Mouse (Mus musculus): Measurements from ENCODE around the gene Klrd1. TPM values are rescaled to one million over a fixed set of nuclear protein-coding genes. Genes with fewer than 3 reads are reported as not detected.

Klrd1 gene
- 2.1 and 2.7 TPM in 2 replicates for polyA plus RNA-seq (2015; fragmentation: Nextera tagmentation; extraction: Ambion mirVana)

- WGBS (ENCODE audit: insufficient replicate concordance) = 24% methylated on average over 3 of the region's 3 CpGs
- no peak within 1 kb of the TSS for H3K4me2 ChIP-seq (ENCODE audit: low read depth, low read length)
- no peak within 1 kb of the TSS for H3K4me3 ChIP-seq (ENCODE audit: low read depth, low read length)
- H3K36me3 ChIP-seq (replicated peaks; ENCODE audit: insufficient read depth, low read length) = no peaks in the 10 kb centered on the region
- TF ChIP-seq EP300 (IDR thresholded peaks at IDR 0.05; ENCODE audit: low read depth) = no peak
- no peaks in the 10 kb centered on the region for H3K4me1 ChIP-seq (ENCODE audit: insufficient read depth)
- DNase-seq (no peak), ATAC-seq (no peak)
- no peak within 1 kb of the TSS for H3K27ac ChIP-seq (ENCODE audit: low read depth)
- H3K9ac ChIP-seq (replicated peaks) = no peak within 1 kb of the TSS
- no peaks in the 10 kb centered on the region for H3K9me3 ChIP-seq (ENCODE audit: low read length)
- H3K27me3 ChIP-seq (ENCODE audit: insufficient read depth, low read length) = no peaks in the 10 kb centered on the region
These were observed at the start of gene Klrd1 for GRCm38 (mm10) chr6:129591508-129591907. TSS of gene Klrd1 (plus strand) at chr6:129591782.

GRCm38 (mm10) chr6:129541931-129542330, 49.7 kb upstream of the Klrd1 start:
- no peak for TF ChIP-seq CTCF (IDR thresholded peaks at IDR 0.05; ENCODE audit: low read depth)
- TF ChIP-seq EP300 (IDR thresholded peaks at IDR 0.05; ENCODE audit: low read depth) = no peak
- no peak for ATAC-seq
- 85% methylated on average over 9 of the region's 9 CpGs for WGBS (ENCODE audit: insufficient replicate concordance)
- peaks cover 48% of the 10 kb centered on the region for H3K36me3 ChIP-seq (replicated peaks; ENCODE audit: insufficient read depth, low read length)
- H3K9me3 ChIP-seq (ENCODE audit: low read length) = no peaks in the 10 kb centered on the region
- H3K27me3 ChIP-seq (ENCODE audit: insufficient read depth, low read length) = no peaks in the 10 kb centered on the region
- no peak for DNase-seq
- H3K4me1 ChIP-seq (ENCODE audit: insufficient read depth) = peaks cover 2% of the 10 kb centered on the region
- no peak overlapping the region for H3K9ac ChIP-seq (replicated peaks)
- H3K27ac ChIP-seq (ENCODE audit: low read depth) = no peak overlapping the region
- H3K4me3 ChIP-seq (ENCODE audit: low read depth, low read length) = no peak overlapping the region
- no peak overlapping the region for H3K4me2 ChIP-seq (ENCODE audit: low read depth, low read length)

- H3K36me3 ChIP-seq (replicated peaks; ENCODE audit: insufficient read depth, low read length) = peaks cover 44% of the 10 kb centered on the region
- 81% methylated on average over 3 of the region's 3 CpGs for WGBS (ENCODE audit: insufficient replicate concordance)
- DNase-seq = no peak
- no peaks in the 10 kb centered on the region; the same call in 1 of the 2 replicates for H3K4me1 ChIP-seq (ENCODE audit: insufficient read depth)
- no peak overlapping the region for H3K4me3 ChIP-seq (ENCODE audit: low read depth, low read length)
- no peak overlapping the region for H3K27ac ChIP-seq (ENCODE audit: low read depth)
- ATAC-seq = no peak
- no peaks in the 10 kb centered on the region for H3K9me3 ChIP-seq (ENCODE audit: low read length)
- TF ChIP-seq CTCF (IDR thresholded peaks at IDR 0.05; ENCODE audit: low read depth) (no peak), EP300 (IDR thresholded peaks at IDR 0.05; ENCODE audit: low read depth) (no peak)
- H3K9ac ChIP-seq (replicated peaks) = no peak overlapping the region
- no peaks in the 10 kb centered on the region for H3K27me3 ChIP-seq (ENCODE audit: insufficient read depth, low read length)
- no peak overlapping the region for H3K4me2 ChIP-seq (ENCODE audit: low read depth, low read length)
These were observed 49.0 kb upstream of the Klrd1 start for GRCm38 (mm10) chr6:129542540-129542939.

GRCm38 (mm10) chr6:129543709-129544606, 47.6 kb upstream of the Klrd1 start:
- no peak overlapping the region for H3K9ac ChIP-seq (replicated peaks)
- H3K36me3 ChIP-seq (replicated peaks; ENCODE audit: insufficient read depth, low read length) = peaks cover 31% of the 10 kb centered on the region
- no peaks in the 10 kb centered on the region for H3K9me3 ChIP-seq (ENCODE audit: low read length)
- ATAC-seq (peak; percentile 68), DNase-seq (peak; percentile 71)
- H3K4me1 ChIP-seq (ENCODE audit: insufficient read depth) = no peaks in the 10 kb centered on the region
- 72% methylated on average over 6 of the region's 6 CpGs for WGBS (ENCODE audit: insufficient replicate concordance)
- TF ChIP-seq CTCF (IDR thresholded peaks at IDR 0.05; ENCODE audit: low read depth) = peak; percentile 92
- TF ChIP-seq EP300 (IDR thresholded peaks at IDR 0.05; ENCODE audit: low read depth) = no peak
- H3K27me3 ChIP-seq (ENCODE audit: insufficient read depth, low read length) = no peaks in the 10 kb centered on the region
- no peak overlapping the region for H3K27ac ChIP-seq (ENCODE audit: low read depth)
- H3K4me2 ChIP-seq (ENCODE audit: low read depth, low read length) = no peak overlapping the region
- no peak overlapping the region for H3K4me3 ChIP-seq (ENCODE audit: low read depth, low read length)

- WGBS (ENCODE audit: insufficient replicate concordance) = 80% methylated on average over 2 of the region's 2 CpGs
- H3K27me3 ChIP-seq (ENCODE audit: insufficient read depth, low read length) = no peaks in the 10 kb centered on the region
- TF ChIP-seq EP300 (IDR thresholded peaks at IDR 0.05; ENCODE audit: low read depth) (no peak), CTCF (IDR thresholded peaks at IDR 0.05; ENCODE audit: low read depth) (no peak)
These were observed 44.3 kb upstream of the Klrd1 start for GRCm38 (mm10) chr6:129547277-129547676.

GRCm38 (mm10) chr6:129548009-129548408, 43.6 kb upstream of the Klrd1 start:
- Histone ChIP-seq H3K4me2 (ENCODE audit: low read depth, low read length) (no peak overlapping the region), H3K4me1 (ENCODE audit: insufficient read depth) (no peaks in the 10 kb centered on the region), H3K27me3 (ENCODE audit: insufficient read depth, low read length) (no peaks in the 10 kb centered on the region), H3K27ac (ENCODE audit: low read depth) (no peak overlapping the region), H3K9ac (replicated peaks) (no peak overlapping the region), H3K4me3 (ENCODE audit: low read depth, low read length) (no peak overlapping the region), H3K36me3 (replicated peaks; ENCODE audit: insufficient read depth, low read length) (no peaks in the 10 kb centered on the region), H3K9me3 (ENCODE audit: low read length) (no peaks in the 10 kb centered on the region)
- no peak for TF ChIP-seq EP300 (IDR thresholded peaks at IDR 0.05; ENCODE audit: low read depth)
- no peak for TF ChIP-seq CTCF (IDR thresholded peaks at IDR 0.05; ENCODE audit: low read depth)
- DNase-seq (no peak), ATAC-seq (no peak)
- WGBS (ENCODE audit: insufficient replicate concordance) = 37% methylated on average over 3 of the region's 3 CpGs

More at GRCm38 (mm10) chr6:129547277-129547676, 44.3 kb upstream of the Klrd1 start:
- no peaks in the 10 kb centered on the region for H3K36me3 ChIP-seq (replicated peaks; ENCODE audit: insufficient read depth, low read length)
- H3K27ac ChIP-seq (ENCODE audit: low read depth) = no peak overlapping the region
- DNase-seq = no peak
- H3K4me3 ChIP-seq (ENCODE audit: low read depth, low read length) = no peak overlapping the region
- H3K9ac ChIP-seq (replicated peaks) = no peak overlapping the region
- H3K4me1 ChIP-seq (ENCODE audit: insufficient read depth) = no peaks in the 10 kb centered on the region
- no peak for ATAC-seq
- H3K9me3 ChIP-seq (ENCODE audit: low read length) = no peaks in the 10 kb centered on the region
- no peak overlapping the region for H3K4me2 ChIP-seq (ENCODE audit: low read depth, low read length)

All from liver, postnatal 0 days (tissue).